Mouse (Mus musculus): ENCODE measurements around the gene Palld. TPM values are rescaled to one million over a fixed set of nuclear protein-coding genes. Genes with fewer than 3 reads are reported as not detected.

The Palld gene
- total and polyA plus RNA-seq, 3 experiments = 0.87 to 7.1 (median 2.6) TPM

GRCm38 (mm10) chr8:61681217-61681616, 221.3 kb downstream of the Palld start:
- H3K27me3 ChIP-seq (replicated peaks) = no peaks in the 10 kb centered on the region
- H3K36me3 ChIP-seq (replicated peaks in 1 of 2; ENCODE audit: control insufficient read depth in 1 of 2, insufficient read depth in 1 of 2, low read length in 1 of 2) = no peaks in the 10 kb centered on the region
- no peaks in the 10 kb centered on the region for H3K9me3 ChIP-seq (replicated peaks; ENCODE audit: low read length)
- H3K4me2 ChIP-seq (ENCODE audit: insufficient read depth, low read depth, poor library complexity, severe bottlenecking) = no peak overlapping the region
- no peak overlapping the region for H3K9ac ChIP-seq (ENCODE audit: insufficient read depth, low read depth)
- no peak overlapping the region for H3K27ac ChIP-seq (ENCODE audit: insufficient read depth, low read depth)
- no peak for DNase-seq (ENCODE audit: extremely low read depth)
- no peaks in the 10 kb centered on the region for H3K79me2 ChIP-seq (replicated peaks; ENCODE audit: control insufficient read depth, extremely low read depth, insufficient read depth, poor library complexity, severe bottlenecking)
- dilution Hi-C loops (cut with MboI; ENCODE audit: extremely low pct_ligation_motif_present, extremely low pct_unique_long_range_greater_than_20kb, low sequenced_read_pairs) (no loop called here), in situ Hi-C loops (cut with MboI; ENCODE audit: low pct_ligation_motif_present, low pct_unique_long_range_greater_than_20kb, low sequenced_read_pairs) (no loop called here)
- TF ChIP-seq NELFE (IDR thresholded peaks at IDR 0.05; ENCODE audit: low read depth, low read length) = no peak
- no peak for TF ChIP-seq E2F4 (IDR thresholded peaks at IDR 0.05; ENCODE audit: insufficient replicate concordance, low read depth, low read length)
- TF ChIP-seq CTCF (conservative IDR thresholded peaks at IDR 0.05 in 1 of 2, IDR thresholded peaks at IDR 0.05 in 1 of 2; ENCODE audit: low read depth in 2 of 2, low read length in 2 of 2) = no peak
- TF ChIP-seq ZKSCAN1 (IDR thresholded peaks at IDR 0.05; ENCODE audit: borderline replicate concordance, low read depth, low read length) = no peak
- TF ChIP-seq RAD21 (IDR thresholded peaks at IDR 0.05; ENCODE audit: low read depth, low read length) = no peak
- TF ChIP-seq ZMIZ1 (IDR thresholded peaks at IDR 0.05; ENCODE audit: low read depth, low read length) = no peak
- TF ChIP-seq ELF1 (IDR thresholded peaks at IDR 0.05; ENCODE audit: low read depth, low read length) = no peak
- TF ChIP-seq IRF4 (IDR thresholded peaks at IDR 0.05; ENCODE audit: low read depth, low read length) = no peak
- TF ChIP-seq TBP (conservative IDR thresholded peaks at IDR 0.05; ENCODE audit: low read depth, low read length) = no peak
- no peak for TF ChIP-seq ETS1 (conservative IDR thresholded peaks at IDR 0.05; ENCODE audit: low read depth, low read length)
- no peak for TF ChIP-seq MAFK (IDR thresholded peaks at IDR 0.05; ENCODE audit: insufficient replicate concordance, low read length)
- TF ChIP-seq GABPA (IDR thresholded peaks at IDR 0.05; ENCODE audit: insufficient replicate concordance, low read depth, low read length) = no peak
- no peak for TF ChIP-seq BHLHE40 (IDR thresholded peaks at IDR 0.05; ENCODE audit: low read depth, low read length)
- TF ChIP-seq USF1 (IDR thresholded peaks at IDR 0.05; ENCODE audit: low read depth, low read length) = no peak
- TF ChIP-seq CHD1 (IDR thresholded peaks at IDR 0.05; ENCODE audit: low read depth, low read length) = no peak
- no peak for TF ChIP-seq USF2 (conservative IDR thresholded peaks at IDR 0.05; ENCODE audit: low read depth, low read length)
- no peak for TF ChIP-seq KAT2A (IDR thresholded peaks at IDR 0.05; ENCODE audit: insufficient replicate concordance, low read length)
- TF ChIP-seq MYC (IDR thresholded peaks at IDR 0.05; ENCODE audit: low read depth, low read length) = no peak
- no peak for TF ChIP-seq SIN3A (IDR thresholded peaks at IDR 0.05; ENCODE audit: low read length)
- no peak for TF ChIP-seq SMC3 (IDR thresholded peaks at IDR 0.05; ENCODE audit: low read depth, low read length)
- no peaks in the 10 kb centered on the region for H3K4me1 ChIP-seq (ENCODE audit: control insufficient read depth in 1 of 2, insufficient read depth in 2 of 2)
- no peak overlapping the region for H3K4me3 ChIP-seq (replicated peaks in 1 of 3; ENCODE audit: low read depth in 2 of 3, low read length in 2 of 3, poor library complexity in 1 of 3)

GRCm38 (mm10) chr8:61677227-61677626, 225.3 kb downstream of the Palld start:
- H3K4me3 ChIP-seq (replicated peaks in 1 of 3; ENCODE audit: low read depth in 2 of 3, low read length in 2 of 3, poor library complexity in 1 of 3) = no peak overlapping the region
- H3K9me3 ChIP-seq (replicated peaks; ENCODE audit: low read length) = no peaks in the 10 kb centered on the region
- H3K36me3 ChIP-seq (replicated peaks in 1 of 2; ENCODE audit: control insufficient read depth in 1 of 2, insufficient read depth in 1 of 2, low read length in 1 of 2) = no peaks in the 10 kb centered on the region

More at GRCm38 (mm10) chr8:61677227-61677626, 225.3 kb downstream of the Palld start:
- dilution Hi-C loops (cut with MboI; ENCODE audit: extremely low pct_ligation_motif_present, extremely low pct_unique_long_range_greater_than_20kb, low sequenced_read_pairs) = no loop called here
- H3K27me3 ChIP-seq (replicated peaks) = no peaks in the 10 kb centered on the region
- no peak for DNase-seq (ENCODE audit: extremely low read depth)
- no peak for TF ChIP-seq ZNF384 (IDR thresholded peaks at IDR 0.05; ENCODE audit: low read depth, low read length)
- no peak for TF ChIP-seq JUND (conservative IDR thresholded peaks at IDR 0.05; ENCODE audit: low read depth, low read length)
- TF ChIP-seq ZC3H11A (IDR thresholded peaks at IDR 0.05; ENCODE audit: low read depth, low read length) = no peak
- TF ChIP-seq BHLHE40 (IDR thresholded peaks at IDR 0.05; ENCODE audit: low read depth, low read length) = no peak
- no peak for TF ChIP-seq E2F4 (IDR thresholded peaks at IDR 0.05; ENCODE audit: insufficient replicate concordance, low read depth, low read length)
- no peak for TF ChIP-seq RCOR1 (conservative IDR thresholded peaks at IDR 0.05; ENCODE audit: low read depth, low read length)
- no peak for TF ChIP-seq CHD1 (IDR thresholded peaks at IDR 0.05; ENCODE audit: low read depth, low read length)
- TF ChIP-seq JUN (IDR thresholded peaks at IDR 0.05; ENCODE audit: insufficient read depth, low read depth, low read length) = no peak
- TF ChIP-seq CTCF (conservative IDR thresholded peaks at IDR 0.05 in 1 of 2, IDR thresholded peaks at IDR 0.05 in 1 of 2; ENCODE audit: low read depth in 2 of 2, low read length in 2 of 2) = no peak
- H3K79me2 ChIP-seq (replicated peaks; ENCODE audit: control insufficient read depth, extremely low read depth, insufficient read depth, poor library complexity, severe bottlenecking) = no peaks in the 10 kb centered on the region
- H3K4me1 ChIP-seq (ENCODE audit: control insufficient read depth in 1 of 2, insufficient read depth in 2 of 2) = no peaks in the 10 kb centered on the region
- in situ Hi-C loops (cut with MboI; ENCODE audit: low pct_ligation_motif_present, low pct_unique_long_range_greater_than_20kb, low sequenced_read_pairs) = no loop called here
- H3K9ac ChIP-seq (ENCODE audit: insufficient read depth, low read depth) = no peak overlapping the region
- H3K4me2 ChIP-seq (ENCODE audit: insufficient read depth, low read depth, poor library complexity, severe bottlenecking) = no peak overlapping the region
- no peak overlapping the region for H3K27ac ChIP-seq (ENCODE audit: insufficient read depth, low read depth)
